Mouse (Mus musculus) layer of hippocampus, adult 18-20 months (tissue): ENCODE measurements around the gene Gm10775. TPM values are rescaled to one million over a fixed set of nuclear protein-coding genes. Genes with fewer than 3 reads are reported as not detected.

Experiments used
- DNase-seq, 2 experiments: peaks; one replicate each; pipeline ENCODE4 v3.0.0; 2022; ENCODE audit warnings: low spot score in 2 of 2
- long read RNA-seq: library from polyadenylated mRNA; stranded (forward); transcript quantifications from one replicate; pipeline ENCODE4 v2.0.0, GENCODE M21; 2021
- total RNA-seq, 2 experiments: library from RNA; stranded (reverse); gene quantifications; 2 replicates each; pipeline ENCODE4 v1.2.3; 2021

Gene Gm10775
- total RNA-seq, result under 1 TPM in 1 of 2 experiments, not detected in 1; 0.27 TPM
- long read RNA-seq, result 0 reads

DNA sequence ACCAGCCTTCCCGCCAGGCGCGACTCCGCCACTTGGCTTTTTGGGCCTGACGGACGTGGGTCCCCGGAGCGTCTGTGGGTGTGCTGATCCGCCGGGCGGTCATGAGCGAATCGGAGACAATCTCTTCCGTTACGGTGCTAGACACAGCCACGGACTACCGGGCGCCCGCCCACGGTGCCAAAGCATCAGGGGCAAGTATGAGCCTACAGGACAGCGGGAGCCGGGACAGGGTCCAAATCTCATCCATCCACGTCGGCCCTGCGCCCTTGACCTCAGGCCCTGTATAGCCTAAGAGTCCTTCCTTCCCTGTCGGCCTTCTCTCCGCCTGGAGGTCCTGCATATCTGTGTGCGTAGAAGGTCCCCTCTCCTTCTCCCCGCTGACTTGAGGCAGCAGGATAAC lies at the start of gene Gm10775:
TSS of gene Gm10775 (plus strand) at position 301 of the 400 bp plus-strand sequence.
- no peak for DNase-seq

DNA sequence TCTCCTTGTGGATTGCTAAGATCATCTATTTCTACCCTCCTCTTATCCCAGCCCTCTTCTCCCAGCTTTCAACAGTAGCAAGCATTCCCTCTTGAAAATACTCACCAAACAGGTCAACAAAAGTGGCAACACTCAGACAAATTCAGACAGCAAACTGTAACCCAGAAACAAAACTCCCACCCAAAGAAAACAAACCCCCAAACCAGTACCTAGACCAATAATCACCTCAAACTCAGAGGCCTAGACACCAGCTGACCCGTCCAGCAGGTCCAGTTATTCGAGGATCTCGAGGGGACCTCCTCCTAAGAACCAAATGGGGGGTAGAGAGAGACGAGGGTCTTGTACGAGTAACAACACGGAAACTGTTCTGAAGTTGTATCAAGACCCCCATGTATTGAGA lies 33.4 kb upstream of the Gm10775 start:
- no peak for DNase-seq

DNA sequence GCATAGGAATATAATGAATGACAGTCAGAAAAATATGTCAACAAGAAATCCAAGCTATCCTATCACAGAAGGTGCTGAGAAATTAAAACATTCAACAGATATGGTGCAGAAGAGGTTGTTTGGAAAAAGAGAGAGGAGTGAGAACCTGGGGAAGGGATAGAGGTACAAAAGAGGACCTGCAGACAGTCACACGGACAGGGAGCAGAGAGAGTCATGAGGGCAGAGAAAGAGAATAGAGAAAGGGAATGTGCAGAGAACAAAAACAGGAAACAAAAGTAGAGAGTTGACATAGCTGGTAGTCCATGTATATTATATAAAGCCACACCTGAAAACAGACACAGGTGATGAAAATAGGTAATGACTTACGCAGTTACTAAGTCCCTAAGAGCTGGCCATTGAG lies 32.7 kb upstream of the Gm10775 start:
- no peak for DNase-seq

DNA sequence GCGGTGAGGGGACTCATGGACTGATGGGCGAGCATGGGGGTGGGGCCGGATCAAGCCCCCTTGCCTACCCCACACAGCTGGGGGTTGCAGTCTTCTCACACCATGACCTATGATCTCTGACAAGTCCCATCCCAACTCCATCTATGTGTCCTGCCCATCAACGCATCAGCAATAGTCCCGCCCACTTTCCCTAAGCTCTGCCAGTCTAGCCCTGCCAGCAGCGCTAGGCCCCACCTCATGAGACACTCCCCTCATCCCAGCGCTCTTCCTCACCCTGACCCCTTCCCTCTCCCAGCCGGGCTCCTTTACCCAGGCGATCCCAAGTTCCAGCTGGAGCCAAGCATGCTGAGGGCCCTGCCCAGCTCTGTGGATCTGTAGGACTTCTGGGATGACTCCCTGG lies 22.1 kb upstream of the Gm10775 start:
- DNase-seq, result no peak

DNA sequence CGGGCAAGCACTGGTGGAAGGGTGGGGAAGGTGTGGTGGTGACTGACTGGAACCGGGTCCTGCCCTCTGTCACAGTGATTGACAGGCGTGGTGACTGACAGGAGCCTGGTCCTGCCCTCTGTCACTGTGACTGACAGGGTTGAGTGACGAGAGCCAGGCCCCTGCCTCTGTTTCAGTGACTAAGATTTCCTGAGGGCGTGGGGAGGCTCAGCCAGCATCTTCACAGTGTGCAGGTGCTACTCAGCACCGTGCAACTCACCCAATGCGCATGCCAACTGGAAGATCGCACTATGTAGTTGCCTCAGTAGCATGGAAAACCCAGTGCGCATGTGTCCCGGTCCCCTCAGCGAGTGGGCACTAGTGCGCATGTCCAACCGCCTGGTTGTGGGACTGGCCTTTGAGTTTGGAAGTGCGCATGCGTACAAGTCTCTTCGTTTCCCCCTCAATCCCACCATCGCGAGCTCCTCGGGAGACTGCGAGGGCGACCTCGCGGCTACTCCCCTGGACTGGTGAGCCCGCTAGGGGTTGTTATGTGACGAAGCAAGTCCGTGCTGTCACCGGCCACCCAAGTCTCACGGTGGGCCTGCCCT lies 18.7 kb upstream of the Gm10775 start:
- peak; percentile 97 to 99 for DNase-seq

DNA sequence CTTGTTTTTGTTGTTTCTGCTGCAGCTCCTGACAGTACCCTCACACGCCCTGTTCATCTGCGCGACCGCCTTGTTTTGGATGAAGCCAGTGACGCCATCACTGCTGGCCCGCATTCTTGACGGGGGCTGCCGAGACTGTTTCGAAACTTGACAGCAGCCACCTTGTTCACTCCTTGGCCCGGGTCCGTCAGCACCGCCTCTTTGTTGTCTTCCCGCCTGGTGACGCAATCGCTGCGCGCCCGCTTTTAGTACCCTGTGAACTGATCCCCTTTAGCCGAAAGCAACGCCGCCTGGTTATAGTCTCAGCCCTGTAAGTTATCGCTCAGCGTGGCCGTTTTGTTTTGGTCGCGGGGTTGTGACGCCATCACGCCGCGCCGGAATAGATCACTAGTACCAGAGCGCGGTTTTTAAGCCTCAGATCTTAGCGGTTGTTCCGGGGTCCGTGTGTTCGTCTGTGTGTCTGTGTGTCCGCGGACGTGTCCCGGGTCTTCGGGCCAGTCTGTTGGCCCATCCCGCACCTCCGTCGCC lies 18.2 kb upstream of the Gm10775 start:
- DNase-seq, result peak; percentile 92 to 99

DNA sequence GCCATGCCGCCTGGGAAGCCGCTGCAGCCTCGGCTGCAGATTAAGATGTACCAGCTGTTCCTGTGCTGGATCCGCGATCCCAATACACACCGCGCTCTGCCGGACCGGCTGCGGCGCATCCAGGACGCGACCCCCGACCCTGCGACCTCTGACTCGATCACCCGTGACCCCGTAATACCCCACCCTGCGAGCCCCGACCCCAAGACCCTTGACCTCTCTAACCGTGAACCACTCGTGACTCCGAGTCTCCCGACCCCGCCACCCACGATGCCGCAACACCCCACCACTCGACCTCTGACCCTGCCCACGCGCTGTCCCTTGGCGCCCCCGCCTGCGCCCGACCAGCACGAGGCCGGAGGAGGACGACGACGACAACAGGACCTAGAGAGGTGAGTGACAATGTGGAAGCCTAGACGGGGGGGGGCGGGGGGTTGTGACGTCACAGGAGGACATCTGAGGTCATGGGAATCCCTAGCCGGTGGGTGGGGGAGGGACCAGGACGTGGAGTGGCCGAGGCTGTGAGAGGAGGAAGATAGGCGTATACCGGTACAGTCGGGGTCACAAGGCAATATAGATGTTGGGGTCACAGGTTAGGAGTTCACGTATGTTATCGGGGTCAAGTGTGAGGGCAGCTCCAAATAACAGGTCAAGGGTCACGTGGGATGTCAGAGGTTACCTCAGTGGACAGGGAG lies 17.6 kb upstream of the Gm10775 start:
- no peak for DNase-seq

DNA sequence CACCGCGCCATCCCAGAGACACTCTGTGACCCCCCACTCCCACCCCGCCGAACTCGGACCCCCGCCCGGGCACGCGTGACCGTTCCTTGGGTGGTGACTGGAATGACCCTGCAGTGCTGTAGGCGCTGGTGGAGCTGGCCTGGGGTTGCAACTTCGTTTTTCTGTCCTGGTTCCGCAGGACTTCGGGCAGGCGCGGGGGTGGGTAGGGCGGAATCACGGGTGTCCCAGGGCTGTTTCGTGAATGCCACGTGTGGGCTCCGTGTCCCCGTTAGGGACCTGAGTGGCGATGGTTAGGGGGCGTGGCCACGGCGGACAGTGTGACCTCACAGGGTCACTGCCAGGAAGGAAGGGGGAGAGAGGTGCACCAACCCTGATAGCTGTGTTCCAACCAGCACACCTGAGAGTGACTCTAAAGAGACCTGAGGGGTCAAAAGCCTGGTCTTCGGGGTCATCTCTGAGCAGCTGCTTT lies 17.0 kb upstream of the Gm10775 start:
- DNase-seq, result no peak

DNA sequence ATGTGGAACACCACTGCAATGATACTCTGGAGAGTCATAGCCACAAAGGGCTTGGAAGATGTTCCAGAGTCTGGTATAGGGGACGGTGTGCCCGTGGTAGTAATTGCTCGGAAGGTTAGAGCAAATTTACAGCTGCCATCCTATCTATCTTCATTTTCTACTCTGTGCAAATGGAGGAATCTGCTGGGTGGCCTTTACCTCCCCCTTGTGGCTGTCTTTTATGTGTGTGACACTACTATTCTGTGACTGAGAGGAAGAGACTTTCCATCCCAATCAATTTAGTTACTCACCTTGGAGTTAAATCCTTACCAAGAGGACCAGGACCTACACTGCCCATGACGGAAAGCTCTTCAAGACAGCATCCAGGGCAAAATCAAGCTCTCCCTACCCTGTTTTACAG lies 16.1 kb upstream of the Gm10775 start:
- DNase-seq, result no peak

DNA sequence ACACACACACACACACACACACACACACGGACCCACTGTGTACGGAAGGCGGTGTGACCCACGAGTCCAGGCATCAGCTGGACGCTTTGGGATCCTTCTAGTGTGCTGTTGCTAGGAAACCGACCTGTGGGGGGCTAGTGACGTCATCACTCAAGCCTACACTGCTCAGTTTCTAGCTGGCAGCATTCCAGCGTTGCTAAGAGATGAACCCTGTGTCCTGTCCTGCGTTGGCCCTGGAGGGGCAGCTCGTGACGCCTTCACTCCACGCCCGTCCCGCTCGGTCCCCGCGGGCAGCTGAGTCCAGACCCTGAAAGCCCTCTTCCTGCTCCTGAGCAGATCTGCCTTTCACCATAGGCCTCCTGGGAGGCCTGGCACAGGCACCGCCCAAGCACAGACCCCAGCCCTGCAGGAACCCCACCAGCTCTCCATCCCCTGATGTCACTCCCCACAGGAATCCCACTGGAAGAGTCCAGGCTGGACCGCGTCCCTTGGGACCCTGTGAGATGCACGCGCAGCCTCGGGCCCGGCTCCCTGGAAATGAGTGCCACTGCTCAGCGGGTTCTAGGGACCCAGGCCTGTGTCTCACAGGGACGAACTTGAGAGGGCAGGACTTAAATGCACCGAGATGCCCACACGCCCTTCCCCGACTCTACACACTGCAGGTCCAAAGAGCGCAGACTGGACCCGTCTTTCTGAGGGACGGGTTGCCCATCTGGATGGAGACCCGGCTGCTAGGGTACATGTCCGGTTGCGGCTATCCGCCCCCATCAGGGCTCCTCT lies 974 bp upstream of the Gm10775 start:
- peak; percentile 65 to 86 for DNase-seq

DNA sequence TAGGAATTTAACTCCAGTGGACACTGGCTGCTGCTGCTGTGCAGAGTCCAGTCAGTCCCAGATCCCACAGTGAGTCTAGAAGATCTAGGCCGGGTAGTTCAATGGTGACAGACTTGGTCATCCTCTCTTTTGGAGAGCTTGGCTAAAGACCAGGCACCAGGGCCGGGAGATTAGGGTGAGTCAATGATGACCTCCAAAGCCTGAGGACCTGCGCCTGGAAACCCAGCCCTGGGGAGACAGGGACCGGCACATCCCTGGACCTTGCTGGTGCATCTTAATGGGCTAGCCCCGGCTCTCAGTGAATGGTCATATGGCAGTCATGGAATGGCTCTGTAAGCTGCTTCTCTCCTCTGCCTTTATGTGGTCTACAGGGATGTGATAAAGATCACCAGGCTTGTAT lies 2.7 kb downstream of the Gm10775 start:
- no peak for DNase-seq

DNA sequence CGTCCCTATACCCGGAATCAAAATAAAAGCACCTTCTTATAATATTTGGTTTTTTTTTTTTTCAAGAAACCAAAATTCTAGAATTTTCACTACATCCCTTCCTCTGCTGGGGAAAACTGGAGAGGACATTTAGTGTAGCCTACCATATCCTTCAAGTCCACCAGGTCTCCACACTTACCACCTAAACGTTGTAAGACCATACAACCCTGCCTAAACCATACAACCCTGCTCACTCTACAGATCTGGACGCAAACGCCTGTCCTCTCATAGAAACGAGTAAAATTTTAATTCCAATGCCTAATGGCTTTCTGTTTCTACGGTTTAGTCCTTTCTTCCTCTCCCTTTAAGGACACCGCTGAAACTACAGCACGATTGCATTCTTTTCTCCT lies 18.6 kb downstream of the Gm10775 start:
- DNase-seq, result no peak

DNA sequence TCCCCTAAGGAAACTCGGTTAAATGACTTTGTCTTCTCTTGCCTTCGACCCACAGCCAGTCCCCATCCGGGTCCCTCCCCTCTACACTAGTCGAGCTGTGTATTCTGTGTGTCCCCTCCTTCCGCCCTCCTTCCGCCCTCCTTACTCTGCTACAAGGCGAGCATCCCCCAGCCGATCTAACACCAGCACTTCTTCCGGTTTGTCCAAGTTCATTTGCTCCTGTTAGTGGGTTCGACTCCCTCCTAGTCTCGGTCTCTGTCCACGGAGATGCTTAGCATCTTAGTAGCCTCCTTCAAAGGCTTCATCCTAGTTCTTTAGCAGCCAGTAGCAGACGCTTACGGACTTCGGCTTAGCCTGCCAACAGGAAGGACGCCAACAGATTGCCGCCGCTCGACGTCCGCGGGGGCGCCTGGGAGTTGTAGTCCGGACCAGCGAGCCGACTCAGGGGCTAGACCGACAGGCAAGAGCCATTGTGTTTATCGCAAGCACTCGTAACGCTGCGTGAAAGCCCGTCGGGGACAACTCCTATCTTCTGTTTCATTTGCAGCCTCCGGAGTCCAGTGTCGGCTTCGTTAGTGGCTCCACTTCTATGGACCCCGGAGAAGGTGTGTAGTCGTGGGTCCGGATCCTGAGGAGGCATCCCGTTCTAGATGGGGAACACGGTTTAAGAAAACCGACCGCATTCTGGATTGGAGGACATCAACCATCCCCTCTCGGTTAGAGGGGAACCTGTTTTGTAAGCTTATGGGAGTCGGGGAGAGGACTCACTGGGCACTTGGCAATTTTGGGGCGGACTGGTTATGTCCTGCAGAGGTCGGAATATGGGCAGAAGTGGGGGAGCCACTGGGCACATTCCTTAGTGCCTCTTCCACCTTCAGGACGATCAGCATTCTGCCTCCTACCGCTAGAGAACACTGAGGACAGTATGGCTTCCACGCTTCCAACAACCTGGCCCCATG lies 19.3 kb downstream of the Gm10775 start, which contains the start of gene Zfp369:
TSS of gene Zfp369 (plus strand) at position 432 of the 959 bp plus-strand sequence.
- peak; percentile 95 to 97 for DNase-seq

DNA sequence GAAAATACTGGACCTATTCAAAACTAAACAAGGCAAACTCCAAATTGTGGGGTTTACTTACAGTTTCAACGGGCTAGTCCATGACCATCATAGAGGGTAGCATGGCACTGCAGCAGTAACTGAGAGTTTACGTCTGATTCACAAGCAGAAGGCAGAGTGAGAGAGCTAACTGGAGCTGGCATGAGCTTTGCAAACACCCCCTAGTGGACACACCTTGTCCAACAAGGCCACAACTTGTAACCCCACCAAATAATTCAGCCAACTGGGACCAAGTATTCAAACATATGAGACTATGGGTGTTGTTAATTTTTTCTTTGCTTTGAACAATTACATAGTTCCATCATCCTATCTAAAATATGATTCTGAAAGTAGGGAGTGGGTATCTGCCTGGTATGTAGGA lies 27.4 kb downstream of the Gm10775 start:
- DNase-seq, result no peak

DNA sequence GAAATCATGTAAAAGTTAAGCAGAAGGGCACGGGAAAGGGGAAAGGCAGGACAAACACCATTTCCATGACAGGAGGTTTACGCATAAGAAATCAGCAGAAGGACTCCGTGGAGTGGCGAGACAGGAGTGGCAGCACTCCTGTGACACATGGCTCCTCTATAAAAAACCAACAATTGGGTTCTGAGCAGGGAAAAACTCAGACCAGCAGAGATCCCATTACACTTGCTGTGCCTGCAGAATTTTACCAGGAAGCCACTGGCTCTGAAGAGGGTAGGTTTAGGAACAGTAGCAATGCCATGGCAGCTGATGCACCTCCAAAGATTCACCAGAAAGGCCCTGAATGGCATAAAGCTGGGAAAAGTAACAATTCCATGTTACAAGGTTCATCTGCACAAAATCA lies 37.0 kb downstream of the Gm10775 start:
- no peak for DNase-seq

Other genes with a start within 250 kb of the Gm10775 start
- gene Spata31d1c, start 226.5 kb upstream of the Gm10775 start, total RNA-seq, result not detected
- not detected for gene Prss47, start 206.8 kb upstream of the Gm10775 start, total RNA-seq
- 10 to 100 TPM; 44.0 to 44.2 TPM for gene Mfsd14b, start 146.6 kb upstream of the Gm10775 start, total RNA-seq
- not detected for gene Olfr465-ps1, start 121.5 kb upstream of the Gm10775 start, total RNA-seq
- gene Olfr466, start 109.3 kb upstream of the Gm10775 start, total RNA-seq, result not detected
- gene Nlrp4f, start 53.6 kb upstream of the Gm10775 start, total RNA-seq, result under 1 TPM in 1 of 2 experiments, not detected in 1; 0.45 TPM
- 10 to 100 TPM; 65.3 to 66.1 TPM for gene Zfp369, start 19.3 kb downstream of the Gm10775 start, total RNA-seq